Mouse (Mus musculus) CH12.LX (cell line): ENCODE measurements around the gene Lcn12. TPM values are rescaled to one million over a fixed set of nuclear protein-coding genes. Genes with fewer than 3 reads are reported as not detected.
A peak's percentile ranks its signal among the peaks of the same experiment; 100 is the strongest.

ENCODE experiments used
- DNase-seq: peaks from one replicate; pipeline ENCODE4 v3.0.0-alpha.2; 2013; ENCODE audit errors: extremely low read depth
- H3K27ac ChIP-seq: 2 replicates; pipeline ENCODE4 v1.5.1; 2012; ENCODE audit warnings: low read depth, mild to moderate bottlenecking, control low read depth, moderate library complexity; ENCODE audit not compliant: insufficient read depth
- H3K27me3 ChIP-seq: replicated peaks from 2 replicates; pipeline ENCODE3; 2012; ENCODE audit warnings: inconsistent platforms
- H3K36me3 ChIP-seq, 2 experiments: replicated peaks in 1 of 2; 2 replicates each; pipeline versions ENCODE3 to v1.6.1; 2012; ENCODE audit warnings: inconsistent platforms in 1 of 2, low read length in 1 of 2, mild to moderate bottlenecking in 1 of 2, mixed read lengths in 1 of 2, moderate library complexity in 1 of 2; ENCODE audit not compliant: control insufficient read depth in 1 of 2, insufficient read depth in 1 of 2
- H3K4me1 ChIP-seq, 2 experiments: 2 replicates each; pipeline ENCODE4 v1.6.1; 2012; ENCODE audit warnings: inconsistent platforms in 1 of 2, moderate library complexity in 1 of 2; ENCODE audit not compliant: insufficient read depth in 2 of 2, control insufficient read depth in 1 of 2
- H3K4me2 ChIP-seq: 2 replicates; pipeline ENCODE4 v1.6.1; 2012; ENCODE audit warnings: low read depth, mild to moderate bottlenecking, control low read depth; ENCODE audit not compliant: poor library complexity, insufficient read depth, severe bottlenecking
- H3K4me3 ChIP-seq, 3 experiments: fragments of 150-350 bp in 1 of 3; sonication (generic) in 1 of 3; replicated peaks in 1 of 3; 2 replicates each; pipeline versions ENCODE3 to v1.5.1; 2011 to 2012; ENCODE audit warnings: low read depth in 2 of 3, low read length in 2 of 3, mild to moderate bottlenecking in 2 of 3, moderate library complexity in 2 of 3, control low read depth in 1 of 3, improper control_type of control experiment in 1 of 3, inconsistent platforms in 1 of 3, mixed read lengths in 1 of 3; ENCODE audit not compliant: poor library complexity in 1 of 3
- H3K79me2 ChIP-seq: replicated peaks from 2 replicates; pipeline ENCODE4 v1.6.1; 2012; ENCODE audit warnings: mild to moderate bottlenecking, moderate library complexity; ENCODE audit not compliant: control insufficient read depth, poor library complexity, insufficient read depth, severe bottlenecking; ENCODE audit errors: extremely low read depth
- H3K9ac ChIP-seq: 2 replicates; pipeline ENCODE4 v1.6.1; 2012; ENCODE audit warnings: low read depth, mild to moderate bottlenecking, control low read depth, moderate library complexity; ENCODE audit not compliant: insufficient read depth
- H3K9me3 ChIP-seq: replicated peaks from 2 replicates; pipeline ENCODE3; 2012; ENCODE audit warnings: low read length, inconsistent platforms, mixed read lengths
- CHD1 ChIP-seq: IDR thresholded peaks from 2 replicates; pipeline ENCODE4 v1.6.1; 2012; ENCODE audit warnings: low read depth, low read length, improper control_type of control experiment, inconsistent platforms
- CTCF ChIP-seq, 2 experiments: IDR thresholded peaks in 1 of 2; conservative IDR thresholded peaks in 1 of 2; 2 replicates each; pipeline ENCODE4 v1.5.1; 2011 to 2012; ENCODE audit warnings: low read depth in 2 of 2, low read length in 2 of 2, improper control_type of control experiment in 1 of 2, inconsistent platforms in 1 of 2, mild to moderate bottlenecking in 1 of 2, moderate library complexity in 1 of 2
- E2F4 ChIP-seq: IDR thresholded peaks from 2 replicates; pipeline ENCODE4 v1.6.1; 2011; ENCODE audit warnings: low read depth, low read length, improper control_type of control experiment; ENCODE audit not compliant: insufficient replicate concordance
- ELF1 ChIP-seq: IDR thresholded peaks from 2 replicates; pipeline ENCODE4 v1.6.1; 2014; ENCODE audit warnings: low read depth, mild to moderate bottlenecking, inconsistent platforms, low read length, improper control_type of control experiment
- EP300 ChIP-seq: IDR thresholded peaks from 2 replicates; pipeline ENCODE4 v1.6.1; 2011; ENCODE audit warnings: low read length, improper control_type of control experiment
- ETS1 ChIP-seq: conservative IDR thresholded peaks from 2 replicates; pipeline ENCODE4 v1.6.1; 2012; ENCODE audit warnings: low read depth, mild to moderate bottlenecking, inconsistent platforms, low read length, improper control_type of control experiment, moderate library complexity
- HCFC1 ChIP-seq: IDR thresholded peaks from 2 replicates; pipeline ENCODE4 v1.6.1; 2012; ENCODE audit warnings: low read depth, mild to moderate bottlenecking, inconsistent platforms, low read length, improper control_type of control experiment
- IRF4 ChIP-seq: IDR thresholded peaks from 2 replicates; pipeline ENCODE4 v1.6.1; 2014; ENCODE audit warnings: low read depth, mild to moderate bottlenecking, inconsistent platforms, low read length, improper control_type of control experiment
- KAT2A ChIP-seq: IDR thresholded peaks from 2 replicates; pipeline ENCODE4 v1.6.1; 2012; ENCODE audit warnings: low read length, improper control_type of control experiment, inconsistent platforms; ENCODE audit not compliant: insufficient replicate concordance
- MAZ ChIP-seq: IDR thresholded peaks from 2 replicates; pipeline ENCODE4 v1.6.1; 2012; ENCODE audit warnings: low read depth, mild to moderate bottlenecking, inconsistent platforms, low read length, improper control_type of control experiment, moderate library complexity
- MYC ChIP-seq: IDR thresholded peaks from 2 replicates; pipeline ENCODE4 v1.6.1; 2011; ENCODE audit warnings: low read depth, mild to moderate bottlenecking, improper control_type of control experiment, low read length
- NRF1 ChIP-seq: IDR thresholded peaks from 2 replicates; pipeline ENCODE4 v1.6.1; 2014; ENCODE audit warnings: low read depth, mild to moderate bottlenecking, inconsistent platforms, low read length, improper control_type of control experiment, moderate library complexity
- PAX5 ChIP-seq: IDR thresholded peaks from 2 replicates; pipeline ENCODE4 v1.6.1; 2012; ENCODE audit warnings: low read length, inconsistent platforms, mixed read lengths
- RAD21 ChIP-seq: IDR thresholded peaks from 2 replicates; pipeline ENCODE4 v1.6.1; 2011; ENCODE audit warnings: low read depth, mild to moderate bottlenecking, low read length, improper control_type of control experiment, moderate library complexity
- RCOR1 ChIP-seq: conservative IDR thresholded peaks from 2 replicates; pipeline ENCODE4 v1.6.1; 2012; ENCODE audit warnings: low read depth, mild to moderate bottlenecking, inconsistent platforms, low read length, improper control_type of control experiment
- SIN3A ChIP-seq: IDR thresholded peaks from 2 replicates; pipeline ENCODE4 v1.6.1; 2012; ENCODE audit warnings: low read length, improper control_type of control experiment, inconsistent platforms
- SMC3 ChIP-seq: IDR thresholded peaks from 2 replicates; pipeline ENCODE4 v1.6.1; 2011; ENCODE audit warnings: low read depth, low read length, improper control_type of control experiment
- TBP ChIP-seq: conservative IDR thresholded peaks from 2 replicates; pipeline ENCODE4 v1.6.1; 2011; ENCODE audit warnings: low read depth, low read length, improper control_type of control experiment
- TCF12 ChIP-seq: IDR thresholded peaks from 2 replicates; pipeline ENCODE4 v1.6.1; 2014; ENCODE audit warnings: low read depth, mild to moderate bottlenecking, inconsistent platforms, low read length, improper control_type of control experiment
- USF2 ChIP-seq: conservative IDR thresholded peaks from 2 replicates; pipeline ENCODE4 v1.6.1; 2011; ENCODE audit warnings: low read depth, low read length, improper control_type of control experiment
- dilution Hi-C: fragments of 300-500 bp; cut with MboI; formaldehyde crosslinking; loops from 2 replicates; pipeline ENCODE4 v1.14.3; 2020; ENCODE audit warnings: low sequenced_read_pairs; ENCODE audit not compliant: extremely low pct_unique_long_range_greater_than_20kb, extremely low pct_ligation_motif_present
- in situ Hi-C: fragments of 300-500 bp; cut with MboI; formaldehyde crosslinking; loops from 3 replicates; pipeline ENCODE4 v1.14.3; 2019; ENCODE audit warnings: low sequenced_read_pairs, low pct_ligation_motif_present, low pct_unique_long_range_greater_than_20kb, mixed read lengths
- polyA plus RNA-seq: library from polyadenylated mRNA; unstranded; fragments of >175 nt; gene quantifications from 2 replicates; pipeline ENCODE4 v1.2.1, GENCODE M21; 2012; ENCODE audit warnings: low read depth; ENCODE audit not compliant: insufficient read length
- total RNA-seq, 2 experiments: library from RNA; depleted of rRNA; stranded (reverse); fragments of 300-350 nt in 1 of 2; fragments of >200 nt in 1 of 2; gene quantifications; 2 replicates each; pipeline ENCODE4 v1.2.3; 2012 to 2014

The Lcn12 gene
- total and polyA plus RNA-seq, 3 experiments: not detected

DNA sequence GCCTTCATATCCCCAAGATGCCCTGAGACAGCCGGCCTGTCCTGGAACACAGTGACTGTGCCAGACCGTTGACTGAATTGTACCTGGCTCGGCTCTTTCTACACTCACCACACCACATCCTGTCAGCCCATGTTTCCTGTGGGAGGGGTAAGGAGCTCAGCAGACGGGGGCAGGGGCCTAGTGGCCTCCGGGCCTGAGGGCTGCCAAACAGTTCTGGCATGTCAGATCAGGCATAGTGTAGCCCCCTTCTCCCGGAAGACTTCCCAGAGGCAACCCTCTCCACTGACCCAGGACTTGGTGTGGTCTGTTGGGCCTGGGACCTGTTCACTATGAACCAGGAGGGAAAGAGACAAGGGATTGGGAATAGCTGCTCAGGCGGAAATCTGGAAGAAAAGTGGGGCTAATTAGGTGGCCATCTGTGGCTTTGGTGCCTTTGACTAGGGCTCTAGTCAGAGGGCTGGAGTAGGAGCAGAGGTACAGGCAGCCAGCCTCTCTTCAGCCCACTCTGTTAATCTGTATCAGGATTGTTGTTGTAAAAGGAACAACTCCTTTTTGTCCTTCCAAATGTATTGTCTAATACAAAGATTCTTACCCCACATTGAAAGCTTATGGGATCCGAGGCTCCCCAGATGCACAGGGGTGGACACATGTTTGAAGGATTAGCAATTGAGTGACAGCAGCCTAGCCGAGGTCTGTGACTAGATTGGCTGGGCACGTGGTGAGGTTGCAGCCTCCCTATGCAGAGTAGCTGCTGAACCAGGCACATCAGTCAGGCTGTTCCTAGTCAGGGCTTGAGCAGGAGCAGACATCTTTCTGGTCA, 27.7 kb downstream of the Lcn12 start (continued):
- TF ChIP-seq USF2 (peak; percentile 15; the same call in 1 of the 2 replicates), TBP (peak; percentile 71; the same call in 1 of the 2 replicates)

DNA sequence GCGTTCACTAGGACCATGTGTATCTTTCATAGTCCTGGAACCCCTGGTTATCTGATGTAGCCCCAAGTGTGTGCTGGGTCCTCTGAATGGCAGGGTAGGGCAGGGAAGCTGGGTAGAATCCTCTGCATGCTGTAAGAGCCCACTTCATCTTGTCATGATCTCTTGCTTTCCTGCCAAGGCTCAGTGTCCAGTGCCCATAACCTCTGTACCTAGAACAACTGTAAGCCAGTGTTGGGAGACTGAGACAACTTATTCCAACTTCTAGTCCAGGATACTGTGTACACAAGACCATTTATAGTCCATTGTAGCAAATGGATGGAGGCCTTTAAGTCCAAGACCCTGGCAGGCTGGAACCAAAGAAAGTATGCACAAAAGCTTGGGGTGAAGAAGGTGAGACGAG, 28.5 kb downstream of the Lcn12 start:
- H3K27me3 ChIP-seq: no peaks in the 10 kb centered on the region
- no peak for DNase-seq
- TF ChIP-seq MAZ (no peak), RAD21 (no peak), HCFC1 (no peak), SIN3A (no peak), TCF12 (no peak), KAT2A (no peak), E2F4 (no peak), CTCF (conservative IDR thresholded peaks at IDR 0.05 in 1 of 2, IDR thresholded peaks at IDR 0.05 in 1 of 2; ENCODE audit: low read depth in 2 of 2, low read length in 2 of 2) (no peak), USF2 (no peak), ETS1 (no peak), PAX5 (no peak), NRF1 (no peak), RCOR1 (no peak)
- dilution Hi-C loops: no loop called here
- H3K9me3 ChIP-seq: no peaks in the 10 kb centered on the region
- no peaks in the 10 kb centered on the region for H3K36me3 ChIP-seq
- no peak overlapping the region for H3K4me2 ChIP-seq
- peaks cover 30 to 68% of the 10 kb centered on the region in 2 experiments for H3K4me1 ChIP-seq
- in situ Hi-C loops: no loop called here
- H3K9ac ChIP-seq: peak overlapping the region; percentile 50
- peak overlapping the region in 1 of 3 experiments; percentile 44 for H3K4me3 ChIP-seq
- H3K27ac ChIP-seq: peak overlapping the region; percentile 44
- 0 out of 2 replicates have a peak, but pooled peaks cover under 1% of the 10 kb centered on the region for H3K79me2 ChIP-seq

DNA sequence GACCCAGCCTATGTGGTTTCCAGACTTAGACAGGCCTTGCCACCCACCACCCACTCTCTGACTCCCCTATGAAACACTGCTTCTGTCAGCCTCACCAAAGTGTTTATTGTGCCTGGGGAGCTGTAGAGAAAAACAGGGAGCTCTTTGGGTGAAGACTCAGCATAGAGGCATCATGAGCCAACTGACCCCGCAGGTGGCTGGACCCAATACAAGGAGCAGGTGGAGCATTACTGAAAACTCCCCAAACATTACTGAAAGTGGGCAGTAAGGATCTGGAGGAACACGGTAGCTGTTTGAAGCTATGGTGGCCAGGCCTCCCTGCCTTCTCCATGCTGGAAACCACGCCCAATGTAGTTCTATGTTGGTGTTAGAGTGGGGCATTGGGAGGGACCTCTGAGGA, 30.1 kb downstream of the Lcn12 start:
- no peak for TF ChIP-seq CTCF (conservative IDR thresholded peaks at IDR 0.05 in 1 of 2, IDR thresholded peaks at IDR 0.05 in 1 of 2; ENCODE audit: low read depth in 2 of 2, low read length in 2 of 2)
- TF ChIP-seq ELF1: no peak
- no peak for TF ChIP-seq E2F4
- TF ChIP-seq MAZ: no peak
- TF ChIP-seq CHD1: no peak
- no peak for TF ChIP-seq MYC
- no peak for TF ChIP-seq TCF12
- no peak for TF ChIP-seq SMC3
- TF ChIP-seq EP300: no peak
- TF ChIP-seq IRF4: no peak
- TF ChIP-seq USF2: no peak
- no peak for TF ChIP-seq ETS1
- no peak for DNase-seq
- Histone ChIP-seq H3K4me2 (no peak overlapping the region), H3K9me3 (no peaks in the 10 kb centered on the region), H3K4me3 (no peak overlapping the region), H3K79me2 (peaks cover 2% of the 10 kb centered on the region; the same call in 1 of the 2 replicates), H3K36me3 (peaks cover under 1 to 9% of the 10 kb centered on the region in 2 experiments), H3K27ac (no peak overlapping the region), H3K4me1 (peaks cover 33 to 70% of the 10 kb centered on the region in 2 experiments), H3K27me3 (no peaks in the 10 kb centered on the region), H3K9ac (no peak overlapping the region)
- in situ Hi-C loops: no loop called here
- dilution Hi-C loops: no loop called here
